Mouse (Mus musculus) ES-Bruce4 (cell line): ENCODE measurements around the gene Zbtb20.

Source experiments
- CTCF ChIP-seq: IDR thresholded peaks from one replicate; pipeline ENCODE4 v1.8.1; 2011; ENCODE audit warnings: low read depth, low read length
- EP300 ChIP-seq: IDR thresholded peaks from 2 replicates; pipeline ENCODE4 v1.6.1; 2011; ENCODE audit warnings: low read depth, low read length; ENCODE audit not compliant: insufficient read depth

DNA sequence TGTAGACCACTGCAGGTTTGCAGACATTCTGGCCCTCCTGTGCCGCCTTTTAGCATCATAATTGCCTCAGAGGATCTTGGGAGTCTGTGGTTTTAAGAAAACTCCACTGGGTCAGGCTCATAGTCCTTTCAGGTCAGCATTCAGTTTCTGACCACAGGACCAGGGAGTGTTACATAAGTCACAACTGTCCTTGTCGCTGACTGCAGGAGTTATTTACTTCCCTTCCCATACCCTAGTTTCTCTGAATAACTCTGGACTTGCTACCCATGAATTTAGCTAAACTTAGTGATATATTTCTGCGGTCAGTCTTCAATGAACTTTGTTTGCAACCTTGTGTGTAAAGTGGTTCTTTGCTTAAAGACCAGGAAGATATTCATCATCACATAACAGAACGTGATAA, 669.6 kb downstream of the Zbtb20 start:
- TF ChIP-seq EP300 (no peak), CTCF (no peak)
